Mouse (Mus musculus) frontal cortex, postnatal 36 days (tissue): ENCODE measurements at regions not wholly inside any gene's neighbourhood (a gene's known extent, or its start where the extent isn't known, plus 50 kb on each side); places are given as distances from the start of the nearest gene placed in this dataset.
"Not testable (repeated sequence)": the region's sequence is repeated elsewhere in the genome, so short reads cannot be mapped to it uniquely, and the experiment has no call there.

Experiments used
- DNase-seq, 2 experiments: peaks; one replicate each; pipeline ENCODE4 v3.0.0; 2022; ENCODE audit warnings: low spot score in 2 of 2

DNA sequence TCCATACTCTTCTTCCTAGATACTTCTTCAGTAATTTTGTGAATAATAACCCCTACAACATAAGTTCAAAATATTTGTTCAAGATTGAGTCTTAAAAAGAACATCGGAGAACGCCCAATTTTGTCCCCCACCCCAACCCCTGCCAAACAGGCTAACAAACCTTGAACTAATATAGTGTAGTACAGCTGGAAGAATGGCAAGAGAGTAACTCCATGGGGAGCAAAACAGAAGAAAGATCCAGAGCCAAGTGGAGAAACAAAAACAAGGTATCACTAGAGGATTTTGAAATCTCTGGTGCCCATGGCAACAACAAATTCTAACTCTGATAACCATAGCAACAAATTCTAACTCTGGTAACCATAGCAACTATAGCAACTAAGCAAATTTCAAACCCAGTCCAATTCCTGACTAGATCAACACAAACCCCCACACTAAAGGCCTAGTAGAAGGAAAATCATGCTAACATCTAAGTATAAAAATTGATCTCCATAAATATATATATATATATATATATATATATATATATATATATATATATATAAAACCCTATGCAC is 74.2 kb upstream of the Magee2 start:
- DNase-seq = peak in 1 of 2 experiments; percentile 6

DNA sequence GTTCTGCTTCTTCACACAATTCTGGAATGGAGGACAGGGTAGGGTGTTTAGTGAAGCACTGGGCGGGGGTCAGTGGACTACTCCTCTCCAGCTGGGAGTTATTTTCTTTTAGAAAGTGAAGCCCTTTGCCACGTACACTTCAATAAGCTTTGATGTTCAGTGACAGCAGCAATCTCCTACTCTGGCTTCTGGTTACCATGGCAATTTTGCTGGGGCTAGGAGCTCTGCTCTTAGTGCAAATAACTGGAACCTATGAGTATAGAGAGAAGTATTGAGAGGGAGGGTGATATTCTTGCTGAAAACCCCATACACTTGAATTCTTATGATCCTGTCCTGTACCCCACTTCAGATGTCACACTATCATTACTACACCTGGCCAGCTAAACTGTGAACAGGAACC is 94.5 kb upstream of the Magee2 start:
- no peak for DNase-seq

DNA sequence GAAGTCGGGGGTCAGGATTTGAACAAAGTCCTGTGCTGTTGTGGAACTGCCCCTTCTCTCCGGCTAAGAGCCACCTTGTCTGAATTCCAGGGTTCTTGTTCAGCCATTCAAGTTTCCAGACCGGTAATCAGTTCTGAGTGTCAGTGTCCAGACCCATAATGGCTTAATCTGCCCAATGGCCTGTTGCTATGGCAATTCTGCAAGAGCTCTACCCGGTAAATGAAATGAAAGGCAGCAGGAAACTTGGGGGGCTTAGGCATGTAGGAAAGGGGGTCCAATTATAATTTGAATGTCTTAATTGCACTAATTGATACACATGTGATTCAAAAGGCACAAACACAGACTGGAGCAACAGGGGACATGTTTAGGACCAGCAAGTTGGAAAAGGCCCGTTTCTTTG is 95.7 kb upstream of the Magee2 start:
- DNase-seq = not testable (repeated sequence)

DNA sequence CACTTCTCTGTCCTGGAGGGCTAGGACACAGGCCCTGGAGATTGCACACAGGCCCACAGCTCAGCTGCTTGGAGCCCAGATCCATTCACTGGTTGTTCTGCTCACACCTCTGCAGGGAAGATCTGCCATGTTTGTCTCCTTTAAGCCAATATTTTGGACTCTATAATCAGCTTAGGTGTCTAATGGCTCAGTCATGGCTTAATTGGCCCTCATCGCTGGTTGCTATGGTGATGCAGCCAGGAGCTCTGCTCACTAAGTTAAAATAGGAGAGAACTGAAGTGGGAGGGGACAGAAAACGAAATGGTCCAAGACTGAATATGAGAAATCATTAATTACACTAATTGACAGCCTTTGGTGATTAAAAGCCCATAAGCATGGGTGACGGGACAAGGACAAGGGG is 96.3 kb upstream of the Magee2 start:
- not testable (repeated sequence) for DNase-seq

DNA sequence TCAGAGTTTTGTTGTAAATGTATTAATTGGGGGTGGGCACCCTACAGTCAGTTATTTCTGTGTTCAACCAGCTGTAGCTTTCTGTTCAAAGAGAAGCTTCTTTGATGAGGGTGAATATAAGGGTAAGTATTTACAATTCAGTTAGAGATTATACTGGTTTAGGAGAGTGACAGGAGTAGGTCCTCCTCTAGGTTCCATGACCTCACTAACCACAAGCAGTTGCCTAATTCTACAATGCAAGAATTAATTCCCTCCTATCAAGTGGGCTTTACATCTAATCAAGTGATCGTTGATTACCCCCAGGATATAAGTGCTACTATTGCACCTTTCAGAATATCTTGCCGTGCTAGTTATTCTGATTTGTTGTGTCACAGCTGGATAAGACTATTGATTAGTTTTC is 101.1 kb upstream of the Pbdc1 start:
- no peak for DNase-seq

DNA sequence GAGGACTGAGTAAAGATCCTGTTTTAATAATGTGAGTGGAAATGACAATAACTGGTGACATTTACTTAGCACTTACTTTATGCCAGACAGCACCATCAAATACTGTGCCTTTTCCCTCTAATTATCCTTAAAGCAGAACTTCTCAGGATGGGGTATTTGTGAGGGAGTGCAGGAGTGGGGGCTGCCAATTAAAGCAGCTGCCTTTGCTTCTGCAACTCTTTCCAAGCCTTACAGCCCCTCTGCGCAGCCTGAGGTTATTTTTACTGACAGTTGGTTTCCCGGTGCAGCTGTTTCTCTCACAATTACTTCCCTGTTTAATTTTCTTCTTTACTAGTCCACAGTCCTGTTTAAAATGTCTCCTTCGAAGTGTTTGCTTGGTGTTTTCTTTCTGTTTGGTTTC is 76.3 kb upstream of the Pbdc1 start:
- DNase-seq = no peak

DNA sequence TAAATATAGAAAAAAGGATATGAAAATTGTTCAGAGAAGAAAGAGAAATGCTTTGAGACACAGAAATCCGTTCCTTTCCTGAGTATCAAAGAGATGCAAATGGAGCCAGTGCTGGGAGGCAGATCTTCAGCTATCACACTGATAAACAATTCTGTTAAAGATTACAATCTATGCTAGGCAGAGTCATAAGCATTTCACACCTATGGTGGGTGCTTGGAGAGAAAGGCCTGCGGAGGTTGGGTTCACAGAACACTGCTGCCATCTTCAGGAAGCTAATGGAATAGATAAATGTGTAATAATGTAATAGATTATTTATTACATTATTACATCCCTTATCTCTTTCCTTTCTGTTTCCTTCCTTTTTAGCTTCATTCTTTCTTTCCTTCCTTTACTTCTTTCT is 73.1 kb upstream of the Pbdc1 start:
- DNase-seq = peak; percentile 5 to 6
